Mouse (Mus musculus) stomach, embryonic 14.5 days (tissue): Measurements from ENCODE around the gene Eln. TPM values are rescaled to one million over a fixed set of nuclear protein-coding genes. Genes with fewer than 3 reads are reported as not detected.

Source experiments
- ATAC-seq: fragments of 200-750 bp; cut with Nextera tagmentation; 2 replicates; pipeline ENCODE4 v1.8.0; 2017; ENCODE audit warnings: low read depth, moderate TSS enrichment; ENCODE audit not compliant: insufficient number of reproducible peaks, insufficient read depth, low FRiP score
- H3K27ac ChIP-seq: fragments of 300-500 bp; sonication (generic); 2 replicates; pipeline ENCODE4 v1.5.1; 2014; ENCODE audit warnings: mild to moderate bottlenecking, low read length, moderate library complexity, mixed read lengths
- H3K27me3 ChIP-seq: fragments of 300-500 bp; sonication (generic); 2 replicates; pipeline ENCODE4 v1.6.1; 2014; ENCODE audit warnings: low read length, control low read depth, mixed read lengths; ENCODE audit not compliant: control insufficient read depth, insufficient read depth
- H3K36me3 ChIP-seq: fragments of 300-500 bp; sonication (generic); 2 replicates; pipeline ENCODE4 v1.6.1; 2014; ENCODE audit warnings: mild to moderate bottlenecking, control low read depth, low read length, moderate library complexity, mixed read lengths; ENCODE audit not compliant: control insufficient read depth, insufficient read depth
- H3K4me1 ChIP-seq: fragments of 300-500 bp; sonication (generic); 2 replicates; pipeline ENCODE4 v1.6.1; 2014; ENCODE audit warnings: low read length, control low read depth, mixed read lengths; ENCODE audit not compliant: control insufficient read depth, insufficient read depth
- H3K4me2 ChIP-seq: fragments of 300-500 bp; sonication (generic); replicated peaks from 2 replicates; pipeline ENCODE4 v1.6.1; 2014; ENCODE audit warnings: low read depth, low read length, control low read depth
- H3K4me3 ChIP-seq: fragments of 300-500 bp; sonication (generic); 2 replicates; pipeline ENCODE4 v1.5.1; 2014; ENCODE audit warnings: low read depth, low read length, control low read depth
- H3K9ac ChIP-seq: fragments of 300-500 bp; sonication (generic); replicated peaks from 2 replicates; pipeline ENCODE4 v1.6.1; 2014; ENCODE audit warnings: low read depth, mild to moderate bottlenecking, control low read depth, low read length, moderate library complexity, mixed read lengths
- H3K9me3 ChIP-seq: fragments of 300-500 bp; sonication (generic); 2 replicates; pipeline ENCODE4 v1.6.1; 2016; ENCODE audit warnings: low read depth, low read length, control low read depth; ENCODE audit not compliant: control insufficient read depth
- WGBS: fragments of 180-500 bp; shearing (Covaris S2); extraction: QIAGEN DNeasy Blood & Tissue Kit; methylation state at CpG from one replicate; pipeline ENCODE4 v1.1.7; 2014; 5-methylcytosine and 5-hydroxymethylcytosine counted together
- polyA plus RNA-seq: library from polyadenylated mRNA; unstranded; fragments of >200 nt; fragmentation: Nextera tagmentation; extraction: Ambion mirVana; gene quantifications from 2 replicates; pipeline ENCODE4 v1.2.1, GENCODE M21; 2014

Gene Eln
- polyA plus RNA-seq, 1 experiment from 2014 or later, result 48.3 TPM

GRCm38 (mm10) chr5:134740501-134741341 lies 6.4 kb downstream of the Eln start:
- no peak overlapping the region for H3K4me2 ChIP-seq
- H3K36me3 ChIP-seq, result no peaks in the 10 kb centered on the region
- peak overlapping the region; percentile 3; the same call in 1 of the 2 replicates for H3K27ac ChIP-seq
- no peaks in the 10 kb centered on the region for H3K9me3 ChIP-seq
- no peak overlapping the region for H3K4me3 ChIP-seq
- H3K4me1 ChIP-seq, result peaks cover 10% of the 10 kb centered on the region; the same call in 1 of the 2 replicates
- no peak for ATAC-seq
- H3K9ac ChIP-seq, result no peak overlapping the region
- 52% methylated on average over 11 of the region's 11 CpGs for WGBS
- H3K27me3 ChIP-seq, result no peaks in the 10 kb centered on the region

- H3K9ac ChIP-seq, result no peak overlapping the region
- H3K4me3 ChIP-seq, result no peak overlapping the region
- 57% methylated on average over 3 of the region's 3 CpGs for WGBS
- no peaks in the 10 kb centered on the region for H3K36me3 ChIP-seq
- H3K9me3 ChIP-seq, result no peaks in the 10 kb centered on the region
- no peak for ATAC-seq
- H3K4me2 ChIP-seq, result no peak overlapping the region
- H3K27ac ChIP-seq, result no peak overlapping the region
- H3K27me3 ChIP-seq, result no peaks in the 10 kb centered on the region
- H3K4me1 ChIP-seq, result peaks cover 10% of the 10 kb centered on the region; the same call in 1 of the 2 replicates
Observed at GRCm38 (mm10) chr5:134739951-134740350, 7.2 kb downstream of the Eln start.

DNA sequence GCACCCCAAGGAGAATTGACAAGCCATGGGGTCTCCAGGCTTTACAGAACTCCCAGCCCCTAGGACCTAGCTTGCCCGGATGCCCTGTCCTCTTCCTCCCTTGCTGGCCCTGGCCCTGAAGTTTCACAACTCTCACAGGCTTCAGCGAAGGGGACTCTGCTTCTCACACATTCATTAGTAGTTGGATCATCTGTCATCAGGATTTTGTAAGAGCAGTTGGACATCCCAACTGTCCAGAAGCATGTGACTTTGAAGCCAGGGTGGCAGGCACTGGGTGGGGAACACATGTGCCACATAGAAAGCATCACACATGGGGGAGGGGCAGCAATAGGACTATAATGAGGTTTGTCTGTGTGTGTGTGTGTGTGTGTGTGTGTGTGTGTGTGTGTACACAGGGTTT lies 12.2 kb downstream of the Eln start:
- no peaks in the 10 kb centered on the region for H3K27me3 ChIP-seq
- H3K36me3 ChIP-seq, result no peaks in the 10 kb centered on the region
- H3K4me1 ChIP-seq, result no peaks in the 10 kb centered on the region
- 91% methylated on average over 2 of the region's 2 CpGs for WGBS
- no peaks in the 10 kb centered on the region for H3K9me3 ChIP-seq
- no peak overlapping the region for H3K4me3 ChIP-seq
- no peak overlapping the region for H3K27ac ChIP-seq
- ATAC-seq, result no peak
- H3K9ac ChIP-seq, result no peak overlapping the region
- H3K4me2 ChIP-seq, result no peak overlapping the region

DNA sequence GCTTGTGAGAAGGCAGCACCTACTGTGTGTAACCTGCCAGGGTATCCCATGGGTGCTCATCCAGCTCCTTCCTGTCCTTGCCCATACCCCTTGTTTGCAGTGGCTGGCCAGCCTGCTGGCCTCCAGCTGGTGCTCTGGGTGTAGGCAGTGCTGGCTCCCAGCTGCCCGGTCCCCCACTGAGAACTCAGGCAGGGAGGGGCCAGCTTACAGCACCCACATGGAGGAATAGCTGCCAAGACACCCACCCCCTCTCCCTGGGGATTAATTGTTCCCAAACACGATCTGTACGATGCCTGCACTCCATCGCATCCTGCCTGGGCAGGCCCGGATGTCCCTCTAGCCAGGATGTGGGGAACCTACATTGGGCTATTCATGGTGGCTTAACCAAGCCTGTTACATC lies 13.1 kb downstream of the Eln start:
- H3K27ac ChIP-seq, result no peak overlapping the region
- WGBS, result 70% methylated on average over 5 of the region's 5 CpGs
- no peaks in the 10 kb centered on the region for H3K9me3 ChIP-seq
- no peaks in the 10 kb centered on the region for H3K36me3 ChIP-seq
- no peak overlapping the region for H3K9ac ChIP-seq
- ATAC-seq, result no peak
- H3K27me3 ChIP-seq, result no peaks in the 10 kb centered on the region
- H3K4me1 ChIP-seq, result no peaks in the 10 kb centered on the region
- no peak overlapping the region for H3K4me3 ChIP-seq
- H3K4me2 ChIP-seq, result no peak overlapping the region

- H3K9ac ChIP-seq, result no peak overlapping the region
- WGBS, result 74% methylated on average over 4 of the region's 4 CpGs
- no peaks in the 10 kb centered on the region for H3K9me3 ChIP-seq
- no peaks in the 10 kb centered on the region for H3K4me1 ChIP-seq
- no peak overlapping the region for H3K27ac ChIP-seq
- no peaks in the 10 kb centered on the region for H3K27me3 ChIP-seq
- H3K36me3 ChIP-seq, result no peaks in the 10 kb centered on the region
- no peak overlapping the region for H3K4me2 ChIP-seq
- no peak for ATAC-seq
- no peak overlapping the region for H3K4me3 ChIP-seq
Observed at GRCm38 (mm10) chr5:134733241-134733640, 13.9 kb downstream of the Eln start.

DNA sequence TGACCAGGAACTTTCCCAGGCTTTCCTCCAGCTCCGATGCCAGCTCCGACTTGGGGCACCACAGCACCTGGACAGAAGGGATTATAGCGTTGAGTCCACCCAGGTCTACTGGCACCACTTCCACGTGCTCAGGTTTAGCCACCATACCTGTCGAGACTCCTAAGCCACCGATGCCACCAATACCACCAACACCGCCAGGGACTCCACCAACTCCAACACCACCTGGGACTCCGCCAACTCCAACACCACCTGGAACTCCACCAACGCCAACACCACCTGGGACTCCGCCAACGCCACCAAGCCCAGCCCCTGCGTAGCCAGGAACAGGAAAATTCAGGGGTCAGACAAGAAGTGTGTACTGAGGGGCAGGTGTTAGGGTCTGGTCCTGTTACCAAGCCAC lies 18.0 kb downstream of the Eln start:
- H3K9me3 ChIP-seq, result no peaks in the 10 kb centered on the region
- ATAC-seq, result no peak
- no peaks in the 10 kb centered on the region for H3K4me1 ChIP-seq
- H3K36me3 ChIP-seq, result no peaks in the 10 kb centered on the region
- H3K27me3 ChIP-seq, result no peaks in the 10 kb centered on the region
- H3K27ac ChIP-seq, result no peak overlapping the region
- WGBS, result 93% methylated on average over 12 of the region's 12 CpGs
- H3K4me3 ChIP-seq, result no peak overlapping the region
- H3K9ac ChIP-seq, result no peak overlapping the region
- H3K4me2 ChIP-seq, result no peak overlapping the region

DNA sequence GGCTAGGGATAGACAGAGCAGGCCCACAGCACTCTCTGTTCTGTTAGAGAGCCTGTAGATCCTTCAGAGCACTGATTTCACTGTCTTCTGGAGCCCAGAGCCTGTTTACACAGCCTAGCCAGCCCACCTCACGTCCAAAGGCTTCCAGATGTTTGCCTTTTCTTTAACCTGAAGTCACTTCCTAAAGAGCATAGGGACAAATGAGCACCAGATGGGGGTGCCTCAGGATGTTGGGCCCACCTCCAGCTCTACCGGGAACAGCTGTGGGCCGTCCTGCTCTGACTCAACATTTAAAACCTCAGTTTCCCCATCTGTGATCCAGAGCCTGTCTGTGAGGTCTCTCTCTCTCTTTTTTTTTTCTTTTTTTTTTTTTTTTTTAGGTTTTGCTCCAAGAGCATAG lies 18.6 kb downstream of the Eln start:
- ATAC-seq, result no peak
- Histone ChIP-seq H3K27ac (no peak overlapping the region), H3K4me1 (no peaks in the 10 kb centered on the region), H3K9ac (no peak overlapping the region), H3K9me3 (no peaks in the 10 kb centered on the region), H3K4me2 (no peak overlapping the region), H3K4me3 (no peak overlapping the region), H3K36me3 (no peaks in the 10 kb centered on the region), H3K27me3 (no peaks in the 10 kb centered on the region)
- 60% methylated on average over 3 of the region's 3 CpGs for WGBS

DNA sequence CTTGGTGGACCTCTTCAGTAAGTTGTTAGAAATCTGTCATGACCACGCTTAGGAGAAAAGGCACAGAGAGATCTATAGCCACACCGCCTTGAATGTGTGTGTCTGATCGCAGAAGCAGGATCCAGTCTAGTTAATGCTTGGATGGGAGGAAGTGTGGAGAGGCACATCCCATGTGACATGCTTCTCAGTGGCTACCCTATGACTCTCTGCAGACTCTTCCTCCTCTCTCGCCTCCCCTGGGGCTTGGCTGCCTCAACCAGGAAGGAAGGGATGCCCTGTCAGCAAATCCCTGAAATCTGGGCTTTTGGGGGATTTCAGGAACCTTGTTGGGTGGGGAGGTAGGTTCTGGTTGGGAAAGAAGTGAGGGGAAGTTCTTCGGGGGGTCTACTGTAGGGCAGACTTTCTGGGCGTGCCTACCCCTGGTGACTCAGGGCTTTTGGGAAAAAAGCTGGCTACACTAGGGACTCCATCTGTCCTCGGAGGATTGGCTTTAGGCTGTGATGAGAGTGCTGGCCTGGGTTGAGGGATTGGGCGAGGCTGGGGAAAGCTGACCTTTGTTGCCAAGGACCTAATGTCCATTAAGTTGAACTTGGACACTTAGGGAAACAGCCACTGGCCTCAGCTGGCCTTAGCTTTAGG lies 20.0 kb downstream of the Eln start:
- no peaks in the 10 kb centered on the region for H3K36me3 ChIP-seq
- 77% methylated on average over 8 of the region's 8 CpGs for WGBS

More for the DNA sequence above, 20.0 kb downstream of the Eln start:
- no peak for ATAC-seq
- H3K4me3 ChIP-seq, result no peak overlapping the region
- H3K27ac ChIP-seq, result no peak overlapping the region
- H3K4me2 ChIP-seq, result no peak overlapping the region
- H3K4me1 ChIP-seq, result no peaks in the 10 kb centered on the region
- no peak overlapping the region for H3K9ac ChIP-seq
- no peaks in the 10 kb centered on the region for H3K9me3 ChIP-seq
- no peaks in the 10 kb centered on the region for H3K27me3 ChIP-seq
